Mouse (Mus musculus) urinary bladder, postnatal 36 days (tissue): ENCODE data around the gene Ext2.

Experiments used
- DNase-seq, 2 experiments: peaks; one replicate each; pipeline ENCODE4 v3.0.0; 2022; ENCODE audit warnings: low spot score in 2 of 2, mixed read lengths in 1 of 2

Ext2 gene

DNA sequence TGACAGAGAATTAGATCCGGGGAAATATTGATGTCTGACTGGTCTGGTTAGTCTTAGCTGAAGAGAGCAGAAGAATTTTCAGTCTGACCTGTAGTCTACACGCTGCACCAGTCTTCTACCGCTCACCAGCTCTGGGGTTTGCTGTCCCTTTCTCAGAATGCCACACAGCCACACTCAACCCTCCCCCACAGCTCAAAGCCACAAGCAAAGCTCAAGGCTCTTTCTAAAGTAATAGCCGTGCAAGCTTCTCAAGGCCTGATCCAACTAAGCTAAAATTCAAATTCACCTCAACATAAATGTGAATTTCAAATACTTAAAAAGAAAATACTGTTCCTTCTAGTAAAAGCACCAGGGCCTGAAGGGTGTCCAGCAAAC lies 45.3 kb downstream of the Ext2 start:
- no peak for DNase-seq

- DNase-seq = no peak
These were observed 45.9 kb downstream of the Ext2 start for GRCm38 (mm10) chr2:93776267-93777055.

DNA sequence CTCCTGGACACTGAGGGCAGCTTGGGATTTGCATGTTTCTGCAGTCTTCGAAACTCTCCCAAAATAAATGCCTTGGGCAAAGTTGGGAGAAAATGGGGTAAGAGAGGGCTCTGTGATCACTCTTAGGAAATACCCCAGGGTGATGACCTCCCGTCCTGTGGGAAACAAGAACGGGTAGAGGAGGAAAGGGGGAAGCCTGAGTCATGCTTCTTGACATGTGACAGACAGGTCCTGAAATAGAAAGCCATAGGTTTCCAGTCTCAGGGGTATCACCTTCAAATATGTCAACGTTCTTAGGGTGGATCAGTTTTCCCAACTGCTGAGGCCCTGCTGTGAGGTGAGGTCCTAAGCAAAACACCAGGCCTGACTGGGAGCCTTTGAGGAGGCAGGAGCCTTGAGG lies 46.9 kb downstream of the Ext2 start:
- DNase-seq = peak in 1 of 2 experiments; percentile 19

GRCm38 (mm10) chr2:93774946-93775345 lies 47.4 kb downstream of the Ext2 start:
- no peak for DNase-seq

DNA sequence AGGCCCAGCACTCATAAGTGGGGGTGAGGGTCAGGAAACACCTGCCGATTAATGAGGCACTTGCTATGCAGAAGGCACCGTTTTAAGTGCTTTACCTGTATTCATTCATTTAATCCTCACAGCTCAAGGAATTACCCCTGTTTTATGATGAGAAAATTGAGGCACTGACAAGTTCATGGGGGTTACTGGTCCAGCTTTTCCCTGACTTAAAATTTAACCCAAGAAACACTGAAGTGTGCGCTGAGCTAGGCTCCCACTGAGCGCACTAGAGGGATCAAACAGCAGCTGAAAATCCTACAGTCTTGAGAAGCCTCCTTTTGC lies 49.6 kb downstream of the Ext2 start:
- no peak for DNase-seq

DNA sequence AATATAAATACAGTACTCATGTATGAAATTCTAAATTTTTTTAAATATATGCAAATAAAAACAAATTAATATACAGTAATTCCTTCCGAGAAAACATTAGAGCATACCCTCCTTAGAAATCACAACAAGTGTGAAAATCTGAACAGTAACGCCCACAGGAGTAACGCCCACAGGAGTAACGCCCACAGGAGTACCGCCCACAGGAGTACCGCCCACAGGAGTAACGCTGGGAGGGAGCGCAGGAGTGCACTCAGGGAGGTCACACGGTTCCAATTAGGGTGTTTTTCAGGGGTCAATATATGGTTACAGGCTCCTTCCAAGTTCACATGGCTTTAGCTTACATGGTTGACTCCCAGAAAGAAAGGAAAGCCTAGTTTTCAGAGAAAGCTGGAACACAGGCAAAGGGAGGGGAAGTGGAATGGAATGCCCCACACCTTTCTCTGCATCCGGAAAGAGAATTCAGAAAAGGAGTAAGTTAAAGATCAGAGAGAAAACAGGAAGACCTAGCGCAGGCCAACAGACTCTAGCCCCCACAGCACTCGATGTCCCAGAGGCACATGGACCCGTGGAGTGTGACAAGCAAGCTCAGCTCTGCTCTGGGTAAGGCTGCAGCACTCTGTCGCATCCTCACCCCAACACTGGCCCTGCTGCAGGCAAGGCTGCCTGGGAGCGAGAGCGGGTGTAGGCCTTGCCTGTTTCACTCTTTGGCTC lies 50.2 kb downstream of the Ext2 start:
- no peak for DNase-seq

DNA sequence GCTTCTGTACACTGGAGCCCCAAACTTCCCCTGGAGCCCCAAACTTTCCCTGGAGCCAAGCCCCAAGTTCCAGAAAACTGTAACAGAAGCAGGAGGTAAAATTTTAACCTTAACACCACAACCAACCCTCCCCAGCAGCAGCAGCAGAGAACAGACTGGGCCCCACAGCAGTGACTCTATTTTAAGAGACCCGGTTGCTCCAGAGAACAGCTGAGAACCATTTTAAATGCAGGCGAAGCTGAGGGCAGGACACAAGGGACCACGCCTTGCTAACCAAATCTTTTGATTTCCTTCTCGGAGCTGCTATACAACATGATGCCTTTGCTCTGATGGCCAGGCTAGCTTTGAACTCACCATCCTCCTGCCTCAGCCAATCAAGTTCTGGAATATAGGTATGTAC lies 51.5 kb downstream of the Ext2 start:
- no peak for DNase-seq

- no peak for DNase-seq
These were observed 52.5 kb downstream of the Ext2 start for GRCm38 (mm10) chr2:93769875-93770274.

- no peak for DNase-seq
These were observed 56.6 kb downstream of the Ext2 start for GRCm38 (mm10) chr2:93765721-93766120.

- DNase-seq = no peak
These were observed 58.2 kb downstream of the Ext2 start for GRCm38 (mm10) chr2:93764211-93764610.

DNA sequence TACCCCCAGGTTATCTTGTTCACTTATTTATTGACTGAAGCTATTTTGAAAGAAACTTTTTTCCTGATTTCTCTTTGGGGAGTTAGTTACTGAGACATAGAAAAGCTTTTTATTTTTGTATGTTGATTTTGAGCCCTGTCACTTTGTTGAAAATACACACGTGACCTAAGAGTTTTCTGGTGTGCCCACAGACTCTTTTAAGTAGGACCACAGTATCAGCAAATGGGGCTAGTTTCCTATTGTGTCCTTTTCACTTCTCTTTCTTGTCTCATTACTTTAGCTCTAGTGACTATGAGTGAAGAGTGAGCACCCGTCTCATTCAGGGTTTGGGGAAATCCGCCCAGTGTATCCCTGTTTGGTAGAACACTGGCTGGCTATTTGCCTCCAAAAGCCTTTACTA lies 62.0 kb downstream of the Ext2 start:
- DNase-seq = no peak

GRCm38 (mm10) chr2:93759173-93759572 lies 63.2 kb downstream of the Ext2 start:
- no peak for DNase-seq

DNA sequence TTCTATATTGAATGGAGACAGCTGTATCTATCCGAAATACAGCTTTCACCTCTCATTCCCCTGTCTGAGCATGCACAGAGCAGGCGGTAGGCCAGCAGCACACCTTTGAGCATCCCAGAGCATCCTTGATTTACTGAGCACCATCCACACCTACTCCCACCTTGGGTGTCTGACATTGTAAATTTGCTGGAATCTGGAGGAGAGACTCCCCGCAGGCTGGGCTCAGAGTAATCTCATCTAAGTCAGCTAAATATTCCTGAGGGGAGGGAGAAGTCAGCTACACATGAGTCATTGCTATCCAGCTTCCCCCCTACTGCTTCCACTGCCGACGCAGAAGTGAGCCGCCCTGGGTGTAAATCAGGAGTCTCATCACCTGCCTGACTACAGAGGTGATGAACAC lies 64.1 kb downstream of the Ext2 start:
- DNase-seq = no peak

DNA sequence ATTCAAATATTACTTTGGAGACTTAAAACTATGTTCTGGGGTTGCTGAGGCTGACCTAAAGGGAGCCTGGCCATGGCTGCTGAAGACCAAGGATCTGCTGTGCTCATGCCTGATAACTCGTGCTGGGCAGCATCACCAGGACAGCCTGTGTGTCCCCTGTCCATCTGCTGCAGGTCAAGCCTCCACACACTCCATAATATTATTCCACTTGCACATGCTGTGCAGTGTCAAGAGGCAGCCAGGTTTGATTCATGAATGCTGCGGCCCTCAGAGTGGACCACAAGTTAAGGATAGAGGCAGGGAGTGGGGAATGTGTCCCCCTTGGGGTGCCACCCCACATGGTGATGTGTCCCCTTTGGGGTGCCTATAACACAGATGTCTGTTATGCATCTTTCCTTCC lies 68.0 kb downstream of the Ext2 start:
- DNase-seq = no peak

- DNase-seq = no peak
These were observed 69.1 kb downstream of the Ext2 start for GRCm38 (mm10) chr2:93753147-93753758.

DNA sequence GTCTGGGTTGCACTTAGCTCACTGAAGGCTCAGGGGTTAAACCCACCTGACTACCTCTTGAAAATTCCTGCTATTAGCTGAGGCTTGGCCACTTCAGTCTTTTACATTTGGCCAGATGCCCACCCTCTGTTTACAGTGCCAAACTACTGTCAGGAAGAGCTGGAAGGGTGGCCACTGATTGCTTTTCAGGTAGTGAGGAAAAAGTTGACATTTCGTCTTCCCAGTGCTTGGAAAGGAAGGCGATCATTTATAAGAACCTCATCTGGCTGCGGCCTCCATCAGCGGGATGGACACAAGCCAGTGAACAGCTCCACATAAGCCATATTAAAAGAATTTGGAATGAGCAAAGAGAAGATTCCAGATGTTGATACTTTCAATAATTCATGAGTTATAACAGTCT lies 72.7 kb downstream of the Ext2 start:
- DNase-seq = no peak

- no peak for DNase-seq
These were observed 74.7 kb downstream of the Ext2 start for GRCm38 (mm10) chr2:93747538-93748126.

DNA sequence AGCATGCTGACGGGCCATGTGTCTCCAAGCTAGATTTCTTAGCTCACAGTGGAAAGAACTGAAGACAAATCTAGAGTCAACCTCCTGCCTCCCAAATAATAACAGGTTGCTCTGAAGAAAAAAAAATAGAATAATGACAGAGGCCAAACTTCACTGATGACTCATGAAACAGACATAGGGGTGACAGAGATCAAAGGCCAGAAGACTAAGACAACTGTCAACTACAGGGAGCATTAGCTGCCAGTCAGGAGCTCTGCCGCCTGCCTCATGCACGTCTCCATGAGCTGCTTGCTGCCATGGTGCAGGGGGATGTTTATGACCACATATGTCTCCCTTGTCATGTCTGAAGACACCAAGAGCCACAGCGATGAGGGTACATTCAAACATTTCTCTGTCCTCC lies 75.7 kb downstream of the Ext2 start:
- no peak for DNase-seq

DNA sequence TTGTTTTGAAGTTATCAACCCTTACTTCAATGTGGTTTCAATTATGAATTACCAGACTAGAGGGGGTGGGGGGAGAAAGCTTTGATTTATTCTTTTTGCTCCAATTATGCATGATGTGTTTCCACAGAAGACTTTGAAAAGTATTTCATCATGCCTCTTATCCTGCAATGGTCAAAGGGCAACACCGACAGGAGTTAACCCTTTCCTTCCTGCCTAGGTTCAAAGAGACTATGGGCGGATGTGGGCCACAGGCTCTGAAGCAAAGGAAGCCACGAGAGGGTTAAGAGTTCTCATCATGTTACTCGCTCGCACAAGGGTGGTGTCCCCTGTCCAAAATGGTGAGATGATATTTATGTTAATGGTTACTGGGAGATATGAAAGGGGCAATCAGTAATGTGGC lies 76.2 kb downstream of the Ext2 start:
- DNase-seq = no peak

DNA sequence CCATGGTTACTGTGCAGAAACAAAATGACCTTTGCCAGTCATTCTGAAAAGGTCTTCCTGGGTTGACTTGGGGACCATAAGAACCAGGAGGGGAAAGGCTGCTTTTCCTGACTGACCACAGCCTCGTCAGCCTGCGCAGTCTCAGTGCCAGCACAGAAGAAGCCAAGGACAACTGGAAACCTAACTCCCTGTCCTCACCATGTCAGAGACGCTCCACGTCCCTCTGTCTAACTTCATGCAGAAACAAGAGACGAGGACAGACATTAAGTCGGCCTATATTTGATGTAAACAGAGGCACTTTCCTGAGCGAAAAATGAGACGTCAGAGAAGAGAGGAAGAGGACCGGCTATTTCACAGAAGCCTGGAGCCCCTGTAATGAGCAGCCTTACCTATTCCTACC lies 76.6 kb downstream of the Ext2 start:
- no peak for DNase-seq

DNA sequence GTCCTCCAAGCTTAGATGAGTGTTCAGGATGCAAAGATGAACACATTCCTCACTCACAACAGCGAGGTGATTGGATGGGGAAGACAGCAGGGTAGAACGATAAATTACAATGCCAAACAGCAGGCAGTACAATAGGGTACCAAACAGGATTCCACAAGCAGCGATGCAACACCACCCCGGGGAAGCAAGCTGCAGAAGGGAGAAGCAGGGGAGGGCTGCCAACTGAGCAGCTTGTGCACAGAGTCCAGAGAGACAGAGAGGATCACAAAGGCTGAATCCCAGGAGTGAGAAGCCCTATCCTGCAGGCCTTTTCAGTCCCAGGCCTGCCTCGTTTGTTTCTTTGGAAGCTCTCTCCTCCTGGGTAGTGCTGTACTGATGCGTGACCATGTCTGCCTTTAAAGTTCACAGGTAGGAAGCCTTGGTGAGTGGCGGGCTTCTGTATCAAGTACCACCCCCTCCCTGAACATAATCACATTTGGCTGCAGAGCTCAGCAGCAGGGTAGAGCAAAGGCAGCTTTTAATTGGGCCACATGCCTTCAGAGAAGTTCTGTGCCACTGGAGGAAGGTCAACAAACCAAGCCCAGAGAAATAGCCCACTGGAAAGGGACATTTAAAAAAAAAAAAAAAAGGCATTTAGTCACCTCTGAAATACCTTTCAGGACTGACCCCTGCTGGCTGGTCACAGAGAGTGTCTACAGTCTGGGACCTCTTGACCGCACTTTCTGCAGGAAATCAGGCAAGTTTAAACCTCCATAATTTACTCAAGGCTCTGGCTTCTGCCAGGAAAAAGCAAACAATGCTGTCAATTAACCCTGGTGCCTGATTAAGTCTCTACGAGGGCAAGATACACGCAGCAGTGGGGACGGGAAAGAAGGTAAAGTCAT lies 77.8 kb downstream of the Ext2 start:
- DNase-seq = no peak

DNA sequence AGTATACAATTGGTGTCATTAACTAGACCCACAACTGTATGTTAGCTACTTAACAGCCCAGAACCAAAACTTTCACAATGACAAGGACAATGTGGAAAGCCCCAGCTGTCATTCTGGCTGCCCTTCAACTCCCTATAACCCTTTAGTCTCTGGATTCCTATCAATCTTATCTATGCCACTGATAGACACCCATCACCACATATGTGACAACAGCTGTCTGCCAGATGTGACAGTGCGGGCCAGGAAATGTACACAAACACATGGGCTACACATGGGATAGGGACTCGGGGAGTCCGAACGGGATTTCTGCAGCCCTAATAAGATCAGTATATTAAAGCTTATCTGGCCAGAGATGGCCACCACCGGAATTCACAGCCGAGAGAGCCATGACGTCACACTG lies 80.7 kb downstream of the Ext2 start:
- DNase-seq = no peak
